Mouse (Mus musculus): Measurements from ENCODE around the gene Icos. TPM values are rescaled to one million over a fixed set of nuclear protein-coding genes. Genes with fewer than 3 reads are reported as not detected.

Icos gene
- 100 to 1,000 TPM; 153 to 339 TPM for polyA plus RNA-seq (2017; shearing (Covaris generic))

GRCm38 (mm10) chr1:60977641-60978040, at the start of gene Icos:
Gene Icos (plus strand): TSS chr1:60977927.

Other genes starting within 250 kb of the Icos start
- gene Ctla4, start 90.9 kb upstream of the Icos start, polyA plus RNA-seq (2017; shearing (Covaris generic)) = 100 to 1,000 TPM in 1 of 2 experiments, 10 to 100 TPM in 1; 81.5 to 348 TPM

Data from inflammation-experienced regulatory T-cells (primary cell).